Mouse (Mus musculus): ENCODE measurements around the gene Fam171a1. TPM values are rescaled to one million over a fixed set of nuclear protein-coding genes. Genes with fewer than 3 reads are reported as not detected.
A peak's percentile ranks its signal among the peaks of the same experiment; 100 is the strongest.

Gene Fam171a1
- polyA plus RNA-seq, 1 experiment from 2014 or later: 34.0 TPM

- no peak for DNase-seq (ENCODE audit: low spot score)
- Histone ChIP-seq H3K4me1 (peaks cover 57% of the 10 kb centered on the region), H3K9me3 (no peaks in the 10 kb centered on the region), H3K27me3 (ENCODE audit: insufficient read depth, poor library complexity, severe bottlenecking) (no peaks in the 10 kb centered on the region), H3K4me3 (no peak overlapping the region), H3K36me3 (peaks cover 5% of the 10 kb centered on the region; the same call in 1 of the 2 replicates), H3K27ac (no peak overlapping the region)
- 90% methylated on average over 4 of the region's 4 CpGs for WGBS
Observed at GRCm38 (mm10) chr2:3141804-3142203, 27.8 kb downstream of the Fam171a1 start.

GRCm38 (mm10) chr2:3144291-3144690 lies 30.3 kb downstream of the Fam171a1 start:
- no peak for DNase-seq (ENCODE audit: low spot score)
- H3K27ac ChIP-seq: no peak overlapping the region
- peaks cover 46% of the 10 kb centered on the region for H3K4me1 ChIP-seq
- H3K36me3 ChIP-seq: peaks cover 5% of the 10 kb centered on the region; the same call in 1 of the 2 replicates
- no peak overlapping the region for H3K4me3 ChIP-seq
- H3K9me3 ChIP-seq: no peaks in the 10 kb centered on the region
- WGBS: 56% methylated on average over 5 of the region's 5 CpGs
- no peaks in the 10 kb centered on the region for H3K27me3 ChIP-seq (ENCODE audit: insufficient read depth, poor library complexity, severe bottlenecking)

GRCm38 (mm10) chr2:3147550-3148157 lies 33.6 kb downstream of the Fam171a1 start:
- no peak overlapping the region for H3K4me3 ChIP-seq
- no peaks in the 10 kb centered on the region for H3K27me3 ChIP-seq (ENCODE audit: insufficient read depth, poor library complexity, severe bottlenecking)
- H3K9me3 ChIP-seq: no peaks in the 10 kb centered on the region
- DNase-seq (ENCODE audit: low spot score): no peak
- H3K27ac ChIP-seq: no peak overlapping the region
- peaks cover 5% of the 10 kb centered on the region; the same call in 1 of the 2 replicates for H3K36me3 ChIP-seq
- peaks cover 40% of the 10 kb centered on the region for H3K4me1 ChIP-seq
- 82% methylated on average over 6 of the region's 6 CpGs for WGBS

- Histone ChIP-seq H3K36me3 (peaks cover 5% of the 10 kb centered on the region; the same call in 1 of the 2 replicates), H3K4me1 (peaks cover 30% of the 10 kb centered on the region), H3K9me3 (no peaks in the 10 kb centered on the region), H3K27me3 (ENCODE audit: insufficient read depth, poor library complexity, severe bottlenecking) (no peaks in the 10 kb centered on the region), H3K4me3 (no peak overlapping the region), H3K27ac (no peak overlapping the region)
- DNase-seq (ENCODE audit: low spot score): no peak
- whole genome bisulfite sequencing: 83% methylated on average over 8 of the region's 8 CpGs
Observed at GRCm38 (mm10) chr2:3148731-3149130, 34.7 kb downstream of the Fam171a1 start.

GRCm38 (mm10) chr2:3150324-3150723 lies 36.3 kb downstream of the Fam171a1 start:
- no peaks in the 10 kb centered on the region for H3K27me3 ChIP-seq (ENCODE audit: insufficient read depth, poor library complexity, severe bottlenecking)
- no peak for DNase-seq (ENCODE audit: low spot score)
- peaks cover 20% of the 10 kb centered on the region for H3K4me1 ChIP-seq
- H3K36me3 ChIP-seq: peaks cover 5% of the 10 kb centered on the region; the same call in 1 of the 2 replicates
- no peaks in the 10 kb centered on the region for H3K9me3 ChIP-seq
- no peak overlapping the region for H3K4me3 ChIP-seq
- H3K27ac ChIP-seq: no peak overlapping the region
- WGBS: 82% methylated on average over 5 of the region's 5 CpGs

GRCm38 (mm10) chr2:3151336-3151735 lies 37.3 kb downstream of the Fam171a1 start:
- H3K9me3 ChIP-seq: no peaks in the 10 kb centered on the region
- peaks cover 3% of the 10 kb centered on the region; the same call in 1 of the 2 replicates for H3K36me3 ChIP-seq
- H3K27me3 ChIP-seq (ENCODE audit: insufficient read depth, poor library complexity, severe bottlenecking): no peaks in the 10 kb centered on the region
- WGBS: 65% methylated on average over 3 of the region's 3 CpGs
- H3K27ac ChIP-seq: no peak overlapping the region
- H3K4me3 ChIP-seq: no peak overlapping the region
- peaks cover 18% of the 10 kb centered on the region; the same call in 1 of the 2 replicates for H3K4me1 ChIP-seq
- DNase-seq (ENCODE audit: low spot score): peak; percentile 78

- Histone ChIP-seq H3K4me3 (no peak overlapping the region), H3K36me3 (no peaks in the 10 kb centered on the region), H3K27ac (no peak overlapping the region), H3K9me3 (no peaks in the 10 kb centered on the region), H3K27me3 (ENCODE audit: insufficient read depth, poor library complexity, severe bottlenecking) (no peaks in the 10 kb centered on the region), H3K4me1 (peaks cover 40% of the 10 kb centered on the region)
- WGBS: 96% methylated on average over 1 of the region's 1 CpGs
- DNase-seq (ENCODE audit: low spot score): peak; percentile 33
Observed at GRCm38 (mm10) chr2:3154091-3154665, 40.2 kb downstream of the Fam171a1 start.

GRCm38 (mm10) chr2:3154986-3155385 lies 41.0 kb downstream of the Fam171a1 start:
- Histone ChIP-seq H3K36me3 (no peaks in the 10 kb centered on the region), H3K4me1 (peaks cover 43% of the 10 kb centered on the region), H3K9me3 (no peaks in the 10 kb centered on the region), H3K4me3 (no peak overlapping the region), H3K27me3 (ENCODE audit: insufficient read depth, poor library complexity, severe bottlenecking) (no peaks in the 10 kb centered on the region), H3K27ac (no peak overlapping the region)
- no peak for DNase-seq (ENCODE audit: low spot score)
- WGBS: 83% methylated on average over 2 of the region's 2 CpGs

- no peak overlapping the region; the same call in 1 of the 2 replicates for H3K27ac ChIP-seq
- peaks cover 42% of the 10 kb centered on the region for H3K4me1 ChIP-seq
- no peak overlapping the region for H3K4me3 ChIP-seq
- H3K9me3 ChIP-seq: no peaks in the 10 kb centered on the region
- no peaks in the 10 kb centered on the region for H3K27me3 ChIP-seq (ENCODE audit: insufficient read depth, poor library complexity, severe bottlenecking)
- no peak for DNase-seq (ENCODE audit: low spot score)
- WGBS: 81% methylated on average over 3 of the region's 3 CpGs
- no peaks in the 10 kb centered on the region for H3K36me3 ChIP-seq
Observed at GRCm38 (mm10) chr2:3157030-3157429, 43.0 kb downstream of the Fam171a1 start.

- Histone ChIP-seq H3K4me3 (no peak overlapping the region), H3K4me1 (peaks cover 42% of the 10 kb centered on the region), H3K27me3 (ENCODE audit: insufficient read depth, poor library complexity, severe bottlenecking) (no peaks in the 10 kb centered on the region), H3K36me3 (no peaks in the 10 kb centered on the region), H3K9me3 (no peaks in the 10 kb centered on the region), H3K27ac (peak overlapping the region; percentile 22; the same call in 1 of the 2 replicates)
- 73% methylated on average over 10 of the region's 10 CpGs for WGBS
- DNase-seq (ENCODE audit: low spot score): no peak
Observed at GRCm38 (mm10) chr2:3157661-3158344, 43.8 kb downstream of the Fam171a1 start.

- H3K4me3 ChIP-seq: no peak overlapping the region
- no peak for DNase-seq (ENCODE audit: low spot score)
- 0 out of 2 replicates have a peak overlapping the region, but pooled peaks have one; percentile 8 for H3K27ac ChIP-seq
- no peaks in the 10 kb centered on the region for H3K9me3 ChIP-seq
- H3K36me3 ChIP-seq: no peaks in the 10 kb centered on the region
- peaks cover 49% of the 10 kb centered on the region for H3K4me1 ChIP-seq
- H3K27me3 ChIP-seq (ENCODE audit: insufficient read depth, poor library complexity, severe bottlenecking): no peaks in the 10 kb centered on the region
- WGBS: 66% methylated on average over 8 of the region's 8 CpGs
Observed at GRCm38 (mm10) chr2:3158682-3159412, 44.8 kb downstream of the Fam171a1 start.

GRCm38 (mm10) chr2:3161578-3161977 lies 47.6 kb downstream of the Fam171a1 start:
- H3K36me3 ChIP-seq: no peaks in the 10 kb centered on the region
- no peak overlapping the region for H3K4me3 ChIP-seq
- no peak overlapping the region for H3K27ac ChIP-seq
- no peaks in the 10 kb centered on the region for H3K9me3 ChIP-seq
- WGBS: 64% methylated on average over 1 of the region's 1 CpGs
- peaks cover 66% of the 10 kb centered on the region for H3K4me1 ChIP-seq
- H3K27me3 ChIP-seq (ENCODE audit: insufficient read depth, poor library complexity, severe bottlenecking): no peaks in the 10 kb centered on the region
- DNase-seq (ENCODE audit: low spot score): no peak

All from heart, embryonic 10.5 days (tissue).